Mouse (Mus musculus) liver, adult 2 months (tissue): ENCODE results near the gene Ints4.

Experiments used
- CTCF ChIP-seq: fragments of 200-500 bp; IDR thresholded peaks from 2 replicates; pipeline ENCODE4 v1.5.1; 2011; ENCODE audit warnings: low read depth, low read length, control low read depth
- POLR2A ChIP-seq: fragments of 200-500 bp; IDR thresholded peaks from 2 replicates; pipeline ENCODE4 v1.6.1; 2011; ENCODE audit warnings: low read length, control low read depth; ENCODE audit not compliant: insufficient read depth; ENCODE audit errors: extremely low read depth

DNA sequence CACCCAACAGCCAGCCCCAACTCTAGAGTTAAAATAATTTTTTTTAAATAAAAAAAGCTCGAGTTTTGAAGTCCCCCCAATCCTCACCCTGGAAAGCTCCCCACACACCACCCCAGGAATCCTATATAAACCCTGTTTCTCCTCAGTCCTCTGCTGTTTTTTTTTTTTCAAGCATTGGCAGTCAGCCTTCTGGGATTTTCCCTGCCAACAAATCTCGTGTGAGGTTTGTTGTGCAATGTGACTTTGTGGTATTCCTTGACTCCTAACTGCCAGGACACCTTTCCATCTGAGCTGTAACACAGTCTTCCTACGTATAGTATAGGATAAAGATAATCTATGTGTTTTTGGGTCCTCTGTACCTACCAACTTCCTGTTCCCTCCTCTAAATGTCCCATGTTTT is 1.4 kb upstream of the Ints4 start:
- TF ChIP-seq CTCF (no peak), POLR2A (no peak)
